Mouse (Mus musculus): ENCODE data around the gene Med10. TPM values are rescaled to one million over a fixed set of nuclear protein-coding genes. Genes with fewer than 3 reads are reported as not detected.

The Med10 gene
- polyA plus RNA-seq, 1 experiment from 2014 or later = 209 TPM

- Histone ChIP-seq H3K36me3 (no peaks in the 10 kb centered on the region), H3K4me2 (no peak overlapping the region), H3K27me3 (peaks cover 4% of the 10 kb centered on the region; the same call in 1 of the 2 replicates), H3K9me3 (no peaks in the 10 kb centered on the region), H3K27ac (replicated peaks) (no peak overlapping the region), H3K4me3 (no peak overlapping the region), H3K4me1 (replicated peaks) (peaks cover 14% of the 10 kb centered on the region), H3K9ac (no peak overlapping the region)
- no peak for ATAC-seq (ENCODE audit: low read depth)
- WGBS = 60% methylated on average over 7 of the region's 7 CpGs
Observed at GRCm38 (mm10) chr13:69794808-69795207, 7.4 kb upstream of the Med10 start.

- Histone ChIP-seq H3K4me2 (peak overlapping the region; percentile 99), H3K4me3 (peak overlapping the region; percentile 91), H3K9me3 (no peaks in the 10 kb centered on the region), H3K9ac (peak overlapping the region; percentile 94), H3K27ac (replicated peaks) (no peak overlapping the region; the same call in 1 of the 2 replicates), H3K27me3 (no peaks in the 10 kb centered on the region), H3K36me3 (peaks cover 32% of the 10 kb centered on the region), H3K4me1 (replicated peaks) (peaks cover 21% of the 10 kb centered on the region)
- WGBS = 2% methylated on average over 55 of the region's 55 CpGs
- ATAC-seq (ENCODE audit: low read depth) = peak; percentile 96
Observed at GRCm38 (mm10) chr13:69809681-69810611, 7.8 kb downstream of the Med10 start.

- H3K9ac ChIP-seq = peak overlapping the region; percentile 94
- no peak overlapping the region for H3K27ac ChIP-seq (replicated peaks)
- peaks cover 21% of the 10 kb centered on the region for H3K4me1 ChIP-seq (replicated peaks)
Observed at GRCm38 (mm10) chr13:69810936-69811680, 8.9 kb downstream of the Med10 start.

GRCm38 (mm10) chr13:69813870-69814269 lies 11.7 kb downstream of the Med10 start:
- no peak overlapping the region for H3K27ac ChIP-seq (replicated peaks)
- 93% methylated on average over 5 of the region's 5 CpGs for WGBS
- H3K27me3 ChIP-seq = no peaks in the 10 kb centered on the region
- ATAC-seq (ENCODE audit: low read depth) = no peak
- H3K4me1 ChIP-seq (replicated peaks) = peaks cover 21% of the 10 kb centered on the region
- H3K9ac ChIP-seq = no peak overlapping the region
- H3K4me3 ChIP-seq = no peak overlapping the region
- H3K4me2 ChIP-seq = no peak overlapping the region
- no peaks in the 10 kb centered on the region for H3K9me3 ChIP-seq
- peaks cover 57% of the 10 kb centered on the region for H3K36me3 ChIP-seq

More at GRCm38 (mm10) chr13:69810936-69811680, 8.9 kb downstream of the Med10 start:
- peak overlapping the region; percentile 99 for H3K4me2 ChIP-seq
- no peak for ATAC-seq (ENCODE audit: low read depth)
- peaks cover 42% of the 10 kb centered on the region for H3K36me3 ChIP-seq
- no peaks in the 10 kb centered on the region for H3K27me3 ChIP-seq
- peak overlapping the region; percentile 91 for H3K4me3 ChIP-seq
- WGBS = 90% methylated on average over 14 of the region's 14 CpGs
- H3K9me3 ChIP-seq = no peaks in the 10 kb centered on the region

GRCm38 (mm10) chr13:69818306-69818705 lies 16.1 kb downstream of the Med10 start:
- 84% methylated on average over 4 of the region's 4 CpGs for WGBS
- H3K9me3 ChIP-seq = no peaks in the 10 kb centered on the region
- H3K9ac ChIP-seq = no peak overlapping the region
- no peak for ATAC-seq (ENCODE audit: low read depth)
- H3K4me2 ChIP-seq = no peak overlapping the region
- peaks cover 19% of the 10 kb centered on the region for H3K4me1 ChIP-seq (replicated peaks)
- H3K27ac ChIP-seq (replicated peaks) = no peak overlapping the region
- H3K36me3 ChIP-seq = peaks cover 42% of the 10 kb centered on the region
- no peak overlapping the region for H3K4me3 ChIP-seq
- no peaks in the 10 kb centered on the region for H3K27me3 ChIP-seq

- Histone ChIP-seq H3K4me1 (replicated peaks) (peaks cover 44% of the 10 kb centered on the region), H3K4me2 (no peak overlapping the region), H3K36me3 (peaks cover 14% of the 10 kb centered on the region), H3K27ac (replicated peaks) (no peak overlapping the region), H3K9me3 (no peaks in the 10 kb centered on the region), H3K4me3 (no peak overlapping the region), H3K9ac (no peak overlapping the region), H3K27me3 (no peaks in the 10 kb centered on the region)
- ATAC-seq (ENCODE audit: low read depth) = no peak
- WGBS = 57% methylated on average over 3 of the region's 3 CpGs
Observed at GRCm38 (mm10) chr13:69821169-69821822, 19.1 kb downstream of the Med10 start.

GRCm38 (mm10) chr13:69823920-69824637 lies 21.9 kb downstream of the Med10 start:
- ATAC-seq (ENCODE audit: low read depth) = peak; percentile 72
- Histone ChIP-seq H3K9me3 (no peaks in the 10 kb centered on the region), H3K27ac (replicated peaks) (peak overlapping the region; percentile 84), H3K4me3 (no peak overlapping the region), H3K4me2 (0 out of 2 replicates have a peak overlapping the region, but pooled peaks have one; percentile 25), H3K4me1 (replicated peaks) (peaks cover 44% of the 10 kb centered on the region), H3K27me3 (no peaks in the 10 kb centered on the region), H3K36me3 (no peaks in the 10 kb centered on the region), H3K9ac (peak overlapping the region; percentile 35; the same call in 1 of the 2 replicates)
- WGBS = 45% methylated on average over 19 of the region's 19 CpGs

GRCm38 (mm10) chr13:69825396-69826095 lies 23.4 kb downstream of the Med10 start:
- Histone ChIP-seq H3K4me1 (replicated peaks) (peaks cover 44% of the 10 kb centered on the region), H3K27ac (replicated peaks) (no peak overlapping the region), H3K27me3 (no peaks in the 10 kb centered on the region), H3K36me3 (no peaks in the 10 kb centered on the region), H3K4me2 (no peak overlapping the region), H3K9ac (no peak overlapping the region), H3K4me3 (no peak overlapping the region), H3K9me3 (no peaks in the 10 kb centered on the region)
- no peak for ATAC-seq (ENCODE audit: low read depth)
- WGBS = 63% methylated on average over 8 of the region's 8 CpGs

GRCm38 (mm10) chr13:69830606-69831005 lies 28.4 kb downstream of the Med10 start:
- 92% methylated on average over 8 of the region's 8 CpGs for WGBS
- Histone ChIP-seq H3K4me1 (replicated peaks) (peaks cover 6% of the 10 kb centered on the region), H3K4me2 (no peak overlapping the region), H3K27me3 (no peaks in the 10 kb centered on the region), H3K36me3 (no peaks in the 10 kb centered on the region), H3K27ac (replicated peaks) (no peak overlapping the region), H3K4me3 (no peak overlapping the region), H3K9me3 (no peaks in the 10 kb centered on the region), H3K9ac (no peak overlapping the region)
- ATAC-seq (ENCODE audit: low read depth) = no peak

GRCm38 (mm10) chr13:69832578-69832977 lies 30.4 kb downstream of the Med10 start:
- Histone ChIP-seq H3K27ac (replicated peaks) (no peak overlapping the region), H3K36me3 (no peaks in the 10 kb centered on the region), H3K9ac (no peak overlapping the region), H3K9me3 (no peaks in the 10 kb centered on the region), H3K4me2 (no peak overlapping the region), H3K4me1 (replicated peaks) (no peaks in the 10 kb centered on the region), H3K27me3 (no peaks in the 10 kb centered on the region), H3K4me3 (no peak overlapping the region)
- no peak for ATAC-seq (ENCODE audit: low read depth)
- 84% methylated on average over 9 of the region's 9 CpGs for WGBS

- Histone ChIP-seq H3K27me3 (no peaks in the 10 kb centered on the region), H3K4me3 (no peak overlapping the region), H3K4me1 (replicated peaks) (no peaks in the 10 kb centered on the region), H3K9me3 (no peaks in the 10 kb centered on the region), H3K36me3 (no peaks in the 10 kb centered on the region), H3K9ac (no peak overlapping the region), H3K27ac (replicated peaks) (no peak overlapping the region), H3K4me2 (no peak overlapping the region)
- ATAC-seq (ENCODE audit: low read depth) = no peak
- WGBS = 93% methylated on average over 11 of the region's 11 CpGs
Observed at GRCm38 (mm10) chr13:69833416-69833815, 31.2 kb downstream of the Med10 start.

Data from neural tube, embryonic 13.5 days (tissue).